32 mouse cellular contexts compared by ENCODE assay signal in genomic region chr2:118755407-118755806, GRCm38 (mm10). TPM values are rescaled to one million over a fixed set of nuclear protein-coding genes. Genes with fewer than 3 reads are reported as not detected.
A peak's percentile ranks its signal among the peaks of the same experiment; 100 is the strongest.
DNase-seq lines count a peak whose midpoint lies in the region; ATAC-seq and TF ChIP-seq lines count a peak whose summit lies in the region.
"Had no signal": no experiment of that assay in that cellular context is flagged by ENCODE, and none has a peak within 500 bp of the region (broad histone marks: within the 10 kb centered on the region; RNA-seq: fewer than 3 reads in every experiment).

No protein-coding gene starts in this region.

- TF ChIP-seq RAD21 in CH12.LX (IDR thresholded peaks at IDR 0.05; ENCODE audit: low read depth, low read length) (peak; percentile 26), MEL (IDR thresholded peaks at IDR 0.05; ENCODE audit: low read depth, low read length) (no peak; the same call in 1 of the 2 replicates)

- H3K79me2 ChIP-seq in CH12.LX (replicated peaks; ENCODE audit: control insufficient read depth, extremely low read depth, insufficient read depth, poor library complexity, severe bottlenecking) (no peaks in the 10 kb centered on the region), MEL (ENCODE audit: control insufficient read depth, insufficient read depth, low read length, poor library complexity) (no peaks in the 10 kb centered on the region)

- H3K36me3 ChIP-seq in liver, embryonic 13.5 days = peaks cover 7% of the 10 kb centered on the region; the same call in 1 of the 2 replicates
- H3K36me3 ChIP-seq in liver, embryonic 11.5 days (ENCODE audit: control insufficient read depth, insufficient read depth, low read length) = peaks cover 1% of the 10 kb centered on the region; the same call in 1 of the 2 replicates
- peaks cover 0 to 4% of the 10 kb centered on the region in 2 experiments for H3K36me3 ChIP-seq in CH12.LX (replicated peaks in 1 of 2; ENCODE audit: control insufficient read depth in 1 of 2, insufficient read depth in 1 of 2, low read length in 1 of 2)
- H3K36me3 ChIP-seq in MEL (ENCODE audit: control insufficient read depth in 1 of 2, insufficient read depth in 2 of 2, low read length in 2 of 2) = peaks cover 0 to 19% of the 10 kb centered on the region in 2 experiments; a peak in 2 of 4 replicates
- H3K36me3 ChIP-seq: intestine, embryonic 15.5 days had no signal

- DNase-seq in cerebellum, adult 9-10 months = peak; percentile 18
- no peak for DNase-seq in cerebellum, postnatal 10 days
- no peak for DNase-seq in liver, embryonic 13.5 days
- DNase-seq in liver, embryonic 11.5 days (ENCODE audit: low spot score) = no peak
- DNase-seq in CH12.LX (ENCODE audit: extremely low read depth) (no peak), MEL (ENCODE audit: low read depth, low spot score) (no peak)
- no peak for DNase-seq in left cerebral cortex, adult 8-10 months (ENCODE audit: low spot score in 2 of 2)
- DNase-seq: adrenal gland, postnatal 10 days; adrenal gland, postnatal 36 days; cerebellum, adult 2 months; gastrocnemius, postnatal 10 days; gastrocnemius, postnatal 36 days; heart, postnatal 36 days; kidney, adult 11 months had no signal

- no peak overlapping the region for H3K4me2 ChIP-seq in liver, embryonic 13.5 days
- H3K4me2 ChIP-seq in liver, embryonic 11.5 days = no peak overlapping the region
- no peak overlapping the region for H3K4me2 ChIP-seq in CH12.LX (ENCODE audit: insufficient read depth, low read depth, poor library complexity, severe bottlenecking)
- H3K4me2 ChIP-seq: heart, embryonic 11.5 days; hindbrain, embryonic 13.5 days; intestine, embryonic 15.5 days had no signal

- 67% methylated on average over 6 of the region's 6 CpGs for WGBS in liver, embryonic 13.5 days (ENCODE audit: insufficient replicate concordance)
- WGBS in liver, embryonic 11.5 days = 71% methylated on average over 6 of the region's 6 CpGs

- peaks cover 51% of the 10 kb centered on the region for H3K4me1 ChIP-seq in liver, embryonic 13.5 days (replicated peaks)
- H3K4me1 ChIP-seq in liver, embryonic 11.5 days (replicated peaks; ENCODE audit: control insufficient read depth, insufficient read depth, low read length) = peaks cover 20% of the 10 kb centered on the region
- H3K4me1 ChIP-seq in CH12.LX (ENCODE audit: control insufficient read depth in 1 of 2, insufficient read depth in 2 of 2) (peaks cover 7 to 20% of the 10 kb centered on the region in 2 experiments), MEL (ENCODE audit: control insufficient read depth in 1 of 2, insufficient read depth in 2 of 2, low read length in 2 of 2) (peaks cover 4 to 13% of the 10 kb centered on the region in 2 experiments; a peak in 3 of 4 replicates)

- H3K4me3 ChIP-seq in liver, embryonic 13.5 days (replicated peaks) = no peak overlapping the region
- no peak overlapping the region for H3K4me3 ChIP-seq in liver, embryonic 11.5 days (ENCODE audit: low read depth, low read length)
- H3K4me3 ChIP-seq in CH12.LX (replicated peaks in 1 of 3; ENCODE audit: low read depth in 2 of 3, low read length in 2 of 3, poor library complexity in 1 of 3) (no peak overlapping the region), MEL (ENCODE audit: control insufficient read depth in 1 of 2, insufficient read depth in 1 of 2, low read depth in 2 of 2, low read length in 2 of 2) (no peak overlapping the region)
- H3K4me3 ChIP-seq: hindbrain, embryonic 10.5 days; hindbrain, embryonic 13.5 days; intestine, embryonic 15.5 days had no signal

- H3K9me3 ChIP-seq in liver, embryonic 13.5 days (replicated peaks) = no peaks in the 10 kb centered on the region
- no peaks in the 10 kb centered on the region for H3K9me3 ChIP-seq in liver, embryonic 11.5 days (ENCODE audit: control insufficient read depth, low read length)
- H3K9me3 ChIP-seq in CH12.LX (replicated peaks; ENCODE audit: low read length) = no peaks in the 10 kb centered on the region
- H3K9me3 ChIP-seq in MEL (replicated peaks; ENCODE audit: insufficient read depth, low read length) = no peaks in the 10 kb centered on the region
- H3K9me3 ChIP-seq: hindbrain, embryonic 10.5 days; hindbrain, embryonic 13.5 days; intestine, embryonic 15.5 days had no signal

- H3K27ac ChIP-seq in liver, embryonic 13.5 days = 0 out of 2 replicates have a peak overlapping the region, but pooled peaks have one; percentile 15
- H3K27ac ChIP-seq in liver, embryonic 11.5 days (ENCODE audit: low read depth, low read length) = no peak overlapping the region
- no peak overlapping the region for H3K27ac ChIP-seq in CH12.LX (ENCODE audit: insufficient read depth, low read depth)
- no peak overlapping the region for H3K27ac ChIP-seq in MEL (ENCODE audit: control insufficient read depth, low read depth, low read length)
- H3K27ac ChIP-seq: hindbrain, embryonic 10.5 days; hindbrain, embryonic 13.5 days; intestine, embryonic 15.5 days had no signal

- TF ChIP-seq POLR2A in CH12.LX (IDR thresholded peaks at IDR 0.05; ENCODE audit: low read depth, low read length) = no peak
- TF ChIP-seq POLR2A in MEL (IDR thresholded peaks at IDR 0.05; ENCODE audit: control insufficient read depth in 1 of 2, insufficient read depth in 1 of 2, low read depth in 1 of 2, low read length in 2 of 2, poor library complexity in 1 of 2) = no peak

- in situ Hi-C loops in CH12.LX (cut with MboI; ENCODE audit: low pct_ligation_motif_present, low pct_unique_long_range_greater_than_20kb, low sequenced_read_pairs) = loop anchor here (25.0 kb wide), 1 partner anchor 432 kb away; no protein-coding TSS in a partner anchor

- peak in 1 of 2 experiments; percentile 40; a peak in 2 of 4 replicates for TF ChIP-seq CTCF in CH12.LX (conservative IDR thresholded peaks at IDR 0.05 in 1 of 2, IDR thresholded peaks at IDR 0.05 in 1 of 2; ENCODE audit: low read depth in 2 of 2, low read length in 2 of 2)
- TF ChIP-seq CTCF in MEL (IDR thresholded peaks at IDR 0.05 in 2 of 3, conservative IDR thresholded peaks at IDR 0.05 in 1 of 3; ENCODE audit: control insufficient read depth in 1 of 3, insufficient read depth in 1 of 3, low read depth in 2 of 3, low read length in 3 of 3, poor library complexity in 1 of 3, severe bottlenecking in 1 of 3) = no peak

- dilution Hi-C loops in CH12.LX (cut with MboI; ENCODE audit: extremely low pct_ligation_motif_present, extremely low pct_unique_long_range_greater_than_20kb, low sequenced_read_pairs) = no loop called here

- H3K27me3 ChIP-seq in liver, embryonic 13.5 days = peaks cover 21% of the 10 kb centered on the region
- H3K27me3 ChIP-seq in liver, embryonic 11.5 days (replicated peaks; ENCODE audit: control insufficient read depth, insufficient read depth, low read length) = peaks cover 2% of the 10 kb centered on the region; the same call in 1 of the 2 replicates
- peaks cover 13% of the 10 kb centered on the region for H3K27me3 ChIP-seq in CH12.LX (replicated peaks)
- H3K27me3 ChIP-seq in MEL (ENCODE audit: control insufficient read depth in 1 of 2, insufficient read depth in 2 of 2, low read length in 2 of 2) = no peaks in the 10 kb centered on the region
- H3K27me3 ChIP-seq: intestine, embryonic 15.5 days; Patski had no signal

- ATAC-seq in liver, embryonic 13.5 days (ENCODE audit: low read depth) = no peak
- ATAC-seq in liver, embryonic 11.5 days (replicated peaks; ENCODE audit: low FRiP score) = no peak
- ATAC-seq: CD4-positive, CD25-positive, alpha-beta regulatory T cell, adult 4 months; forebrain, embryonic 14.5 days; hindbrain, embryonic 16.5 days; intestine, embryonic 15.5 days; Patski had no signal

- H3K9ac ChIP-seq in liver, embryonic 13.5 days = no peak overlapping the region
- no peak overlapping the region for H3K9ac ChIP-seq in liver, embryonic 11.5 days (ENCODE audit: low read depth, low read length)
- H3K9ac ChIP-seq in CH12.LX (ENCODE audit: insufficient read depth, low read depth) (no peak overlapping the region), MEL (ENCODE audit: control insufficient read depth, low read depth, low read length, poor library complexity, severe bottlenecking) (no peak overlapping the region)
- H3K9ac ChIP-seq: hindbrain, embryonic 13.5 days; intestine, embryonic 15.5 days had no signal

- TF ChIP-seq EP300 in CH12.LX (IDR thresholded peaks at IDR 0.05; ENCODE audit: low read length) (no peak), MEL (IDR thresholded peaks at IDR 0.05; ENCODE audit: low read depth in 1 of 2, low read length in 2 of 2) (no peak)

RNA-seq across cellular contexts. Expression of gene Ccdc9b, which starts 7.1 kb away (rescaled TPM):
- 0.20 and 0.23 TPM in 2 replicates for polyA plus RNA-seq in liver, embryonic 13.5 days (2015; fragmentation: Nextera tagmentation; extraction: Ambion mirVana)
- polyA plus RNA-seq in liver, embryonic 11.5 days (2014; fragmentation: Nextera tagmentation; extraction: Ambion mirVana) = 0.14 and 0.19 TPM in 2 replicates
- total RNA-seq in CH12.LX (2012; rRNA removed) (not detected in 2 replicates), CH12.LX (2014; rRNA removed) (not detected in 2 replicates), MEL (2012; rRNA removed) (1.3 and 1.7 TPM in 2 replicates)
- polyA plus RNA-seq in CH12.LX (2012; ENCODE audit: insufficient read length, low read depth) (not detected in 2 replicates), MEL (2012; ENCODE audit: insufficient read depth in 1 of 2, insufficient read length in 2 of 2, low read depth in 1 of 2, low replicate concordance in 2 of 2, missing spikeins in 1 of 2) (1 to 10 TPM in 1 of 2 experiments, not detected in 1; 2.4 TPM)
- total RNA-seq in left cerebral cortex, adult 8-10 months (2022) = 1 to 10 TPM; 4.2 to 6.3 (median 5.7) TPM
- polyA plus RNA-seq: CD4-positive, CD25-positive, alpha-beta regulatory T cell, adult 4 months had no signal

RNA-seq across cellular contexts. Expression of gene Inafm2, which starts 9.8 kb away (rescaled TPM):
- 18.4 and 19.1 TPM in 2 replicates for polyA plus RNA-seq in liver, embryonic 13.5 days (2015; fragmentation: Nextera tagmentation; extraction: Ambion mirVana)
- polyA plus RNA-seq in liver, embryonic 11.5 days (2014; fragmentation: Nextera tagmentation; extraction: Ambion mirVana) = 32.3 and 33.0 TPM in 2 replicates
- total RNA-seq in CH12.LX (2012; rRNA removed) = 4.2 and 4.3 TPM in 2 replicates
- total RNA-seq in CH12.LX (2014; rRNA removed) = 3.6 TPM in 2 replicates
- polyA plus RNA-seq in CH12.LX (2012; ENCODE audit: insufficient read length, low read depth) = 2.6 and 2.7 TPM in 2 replicates
- total RNA-seq in MEL (2012; rRNA removed) = 6.7 and 8.6 TPM in 2 replicates
- 10 to 100 TPM in 1 of 2 experiments, not detected in 1; 14.5 TPM for polyA plus RNA-seq in MEL (2012; ENCODE audit: insufficient read depth in 1 of 2, insufficient read length in 2 of 2, low read depth in 1 of 2, low replicate concordance in 2 of 2, missing spikeins in 1 of 2)
- total RNA-seq in left cerebral cortex, adult 8-10 months (2022) = 10 to 100 TPM; 45.3 to 49.6 (median 47.4) TPM

RNA-seq across cellular contexts. Expression of gene Phgr1, which starts 17.2 kb away (rescaled TPM):
- not detected in 2 replicates for polyA plus RNA-seq in liver, embryonic 13.5 days (2015; fragmentation: Nextera tagmentation; extraction: Ambion mirVana)
- not detected in 2 replicates for polyA plus RNA-seq in liver, embryonic 11.5 days (2014; fragmentation: Nextera tagmentation; extraction: Ambion mirVana)
- total RNA-seq in CH12.LX (2012; rRNA removed) = not detected in 2 replicates
- total RNA-seq in CH12.LX (2014; rRNA removed) = not detected in 2 replicates
- not detected in 2 replicates for polyA plus RNA-seq in CH12.LX (2012; ENCODE audit: insufficient read length, low read depth)
- total RNA-seq in MEL (2012; rRNA removed) = not detected in 2 replicates
- not detected for polyA plus RNA-seq in MEL (2012; ENCODE audit: insufficient read depth in 1 of 2, insufficient read length in 2 of 2, low read depth in 1 of 2, low replicate concordance in 2 of 2, missing spikeins in 1 of 2)
- not detected for total RNA-seq in left cerebral cortex, adult 8-10 months (2022)
- total RNA-seq: adrenal gland, adult 18-20 months; adrenal gland, postnatal 10 days; adrenal gland, postnatal 36 days; ES-E14; gastrocnemius, adult 18-20 months; gastrocnemius, postnatal 10 days; gastrocnemius, postnatal 36 days; granulocyte monocyte progenitor cell, adult 5-6 weeks; heart, adult 8-10 months; heart, postnatal 36 days had no signal
- polyA plus RNA-seq: C2C12; CD4-positive, CD25-positive, alpha-beta regulatory T cell, adult 4 months; cerebellum, adult 2 months; embryonic facial prominence, embryonic 11.5 days; forebrain, embryonic 11.5 days; forebrain, embryonic 14.5 days; heart, embryonic 11.5 days; heart, embryonic 14.5 days; heart, postnatal 0 days; hindbrain, embryonic 10.5 days; hindbrain, embryonic 13.5 days; hindbrain, embryonic 16.5 days; Patski had no signal

RNA-seq across cellular contexts. Expression of gene Disp2, which starts 24.1 kb away (rescaled TPM):
- 0.24 and 0.31 TPM in 2 replicates for polyA plus RNA-seq in liver, embryonic 13.5 days (2015; fragmentation: Nextera tagmentation; extraction: Ambion mirVana)
- 0.32 and 0.60 TPM in 2 replicates for polyA plus RNA-seq in liver, embryonic 11.5 days (2014; fragmentation: Nextera tagmentation; extraction: Ambion mirVana)
- total RNA-seq in CH12.LX (2012; rRNA removed) (not detected in 2 replicates), CH12.LX (2014; rRNA removed) (not detected in 2 replicates), MEL (2012; rRNA removed) (0.15 and 0.29 TPM in 2 replicates)
- polyA plus RNA-seq in CH12.LX (2012; ENCODE audit: insufficient read length, low read depth) (not detected in 2 replicates), MEL (2012; ENCODE audit: insufficient read depth in 1 of 2, insufficient read length in 2 of 2, low read depth in 1 of 2, low replicate concordance in 2 of 2, missing spikeins in 1 of 2) (under 1 TPM in 1 of 2 experiments, not detected in 1; 0.43 TPM)
- total RNA-seq in left cerebral cortex, adult 8-10 months (2022) = 100 to 1,000 TPM; 179 to 192 (median 185) TPM
- total RNA-seq: gastrocnemius, postnatal 36 days; granulocyte monocyte progenitor cell, adult 5-6 weeks had no signal
- polyA plus RNA-seq: CD4-positive, CD25-positive, alpha-beta regulatory T cell, adult 4 months had no signal

RNA-seq across cellular contexts. Expression of gene Plcb2, which starts 27.2 kb away (rescaled TPM):
- polyA plus RNA-seq in liver, embryonic 13.5 days (2015; fragmentation: Nextera tagmentation; extraction: Ambion mirVana) = 1.6 and 1.7 TPM in 2 replicates
- 2.9 and 3.5 TPM in 2 replicates for polyA plus RNA-seq in liver, embryonic 11.5 days (2014; fragmentation: Nextera tagmentation; extraction: Ambion mirVana)
- total RNA-seq in CH12.LX (2012; rRNA removed) = 6.9 and 7.8 TPM in 2 replicates
- total RNA-seq in CH12.LX (2014; rRNA removed) = 5.7 and 6.4 TPM in 2 replicates
- 18.9 and 22.3 TPM in 2 replicates for polyA plus RNA-seq in CH12.LX (2012; ENCODE audit: insufficient read length, low read depth)
- 6.4 and 7.4 TPM in 2 replicates for total RNA-seq in MEL (2012; rRNA removed)
- polyA plus RNA-seq in MEL (2012; ENCODE audit: insufficient read depth in 1 of 2, insufficient read length in 2 of 2, low read depth in 1 of 2, low replicate concordance in 2 of 2, missing spikeins in 1 of 2) = 10 to 100 TPM in 1 of 2 experiments, not detected in 1; 21.2 TPM
- 1 to 10 TPM; 2.9 to 5.7 (median 4.3) TPM for total RNA-seq in left cerebral cortex, adult 8-10 months (2022)
- polyA plus RNA-seq: C2C12 had no signal
